Mouse (Mus musculus): ENCODE data around the gene Slc4a4. TPM values are rescaled to one million over a fixed set of nuclear protein-coding genes. Genes with fewer than 3 reads are reported as not detected.

Gene Slc4a4
- polyA plus RNA-seq (2012; ENCODE audit: low replicate concordance): 0.06 TPM in 1 of 2 replicates, not detected in the other

GRCm38 (mm10) chr5:88886668-88887555, at the start of gene Slc4a4:
Gene Slc4a4 (plus strand): TSS chr5:88886818.

Other genes with a start within 250 kb of the Slc4a4 start
- gene Grsf1, start 210.6 kb upstream of the Slc4a4 start, polyA plus RNA-seq (2012; ENCODE audit: low replicate concordance): 40.3 and 60.8 TPM in 2 replicates
- 24.1 and 40.8 TPM in 2 replicates for gene Mob1b, start 166.0 kb upstream of the Slc4a4 start, polyA plus RNA-seq (2012; ENCODE audit: low replicate concordance)
- 13.5 and 16.5 TPM in 2 replicates for gene Dck, start 121.8 kb upstream of the Slc4a4 start, polyA plus RNA-seq (2012; ENCODE audit: low replicate concordance)